Mouse (Mus musculus) liver, embryonic 11.5 days (tissue): ENCODE data around the gene S1pr5. TPM values are rescaled to one million over a fixed set of nuclear protein-coding genes. Genes with fewer than 3 reads are reported as not detected.

ENCODE experiments used
- ATAC-seq: fragments of 200-750 bp; cut with Nextera tagmentation; replicated peaks from 2 replicates; pipeline ENCODE4 v1.8.0; 2017; ENCODE audit warnings: moderate number of reproducible peaks, mild to moderate bottlenecking, moderate TSS enrichment, moderate library complexity; ENCODE audit not compliant: low FRiP score
- DNase-seq: peaks from one replicate; pipeline ENCODE4 v3.0.0-alpha.2; 2017; ENCODE audit warnings: low spot score
- H3K27ac ChIP-seq: fragments of 300-500 bp; sonication (generic); 2 replicates; pipeline ENCODE4 v1.5.1; 2014; ENCODE audit warnings: mild to moderate bottlenecking, low read depth, low read length, control low read depth
- H3K27me3 ChIP-seq: fragments of 300-500 bp; sonication (generic); replicated peaks from 2 replicates; pipeline ENCODE4 v1.6.1; 2014; ENCODE audit warnings: low read length, mixed read lengths; ENCODE audit not compliant: control insufficient read depth, insufficient read depth
- H3K36me3 ChIP-seq: fragments of 300-500 bp; sonication (generic); 2 replicates; pipeline ENCODE4 v1.6.1; 2014; ENCODE audit warnings: mild to moderate bottlenecking, low read length, moderate library complexity, mixed read lengths; ENCODE audit not compliant: control insufficient read depth, insufficient read depth
- H3K4me1 ChIP-seq: fragments of 300-500 bp; sonication (generic); replicated peaks from 2 replicates; pipeline ENCODE4 v1.6.1; 2014; ENCODE audit warnings: low read length, mixed read lengths; ENCODE audit not compliant: control insufficient read depth, insufficient read depth
- H3K4me2 ChIP-seq: fragments of 300-500 bp; sonication (generic); 2 replicates; pipeline ENCODE4 v1.6.1; 2014; ENCODE audit warnings: mild to moderate bottlenecking, control low read depth, moderate library complexity
- H3K4me3 ChIP-seq: fragments of 300-500 bp; sonication (generic); 2 replicates; pipeline ENCODE4 v1.5.1; 2014; ENCODE audit warnings: low read depth, low read length, control low read depth
- H3K9ac ChIP-seq: fragments of 300-500 bp; sonication (generic); 2 replicates; pipeline ENCODE4 v1.6.1; 2014; ENCODE audit warnings: low read depth, low read length, control low read depth
- H3K9me3 ChIP-seq: fragments of 300-500 bp; sonication (generic); 2 replicates; pipeline ENCODE4 v1.6.1; 2016; ENCODE audit warnings: low read length, inconsistent platforms, mixed read lengths; ENCODE audit not compliant: control insufficient read depth
- WGBS: fragments of 180-500 bp; shearing (Covaris S2); extraction: QIAGEN DNeasy Blood & Tissue Kit; methylation state at CpG from one replicate; pipeline ENCODE4 v1.1.7; 2014; 5-methylcytosine and 5-hydroxymethylcytosine counted together
- polyA plus RNA-seq: library from polyadenylated mRNA; unstranded; fragments of >200 nt; fragmentation: Nextera tagmentation; extraction: Ambion mirVana; gene quantifications from 2 replicates; pipeline ENCODE4 v1.2.1, GENCODE M21; 2014

S1pr5 gene
- polyA plus RNA-seq, 1 experiment from 2014 or later: not detected

DNA sequence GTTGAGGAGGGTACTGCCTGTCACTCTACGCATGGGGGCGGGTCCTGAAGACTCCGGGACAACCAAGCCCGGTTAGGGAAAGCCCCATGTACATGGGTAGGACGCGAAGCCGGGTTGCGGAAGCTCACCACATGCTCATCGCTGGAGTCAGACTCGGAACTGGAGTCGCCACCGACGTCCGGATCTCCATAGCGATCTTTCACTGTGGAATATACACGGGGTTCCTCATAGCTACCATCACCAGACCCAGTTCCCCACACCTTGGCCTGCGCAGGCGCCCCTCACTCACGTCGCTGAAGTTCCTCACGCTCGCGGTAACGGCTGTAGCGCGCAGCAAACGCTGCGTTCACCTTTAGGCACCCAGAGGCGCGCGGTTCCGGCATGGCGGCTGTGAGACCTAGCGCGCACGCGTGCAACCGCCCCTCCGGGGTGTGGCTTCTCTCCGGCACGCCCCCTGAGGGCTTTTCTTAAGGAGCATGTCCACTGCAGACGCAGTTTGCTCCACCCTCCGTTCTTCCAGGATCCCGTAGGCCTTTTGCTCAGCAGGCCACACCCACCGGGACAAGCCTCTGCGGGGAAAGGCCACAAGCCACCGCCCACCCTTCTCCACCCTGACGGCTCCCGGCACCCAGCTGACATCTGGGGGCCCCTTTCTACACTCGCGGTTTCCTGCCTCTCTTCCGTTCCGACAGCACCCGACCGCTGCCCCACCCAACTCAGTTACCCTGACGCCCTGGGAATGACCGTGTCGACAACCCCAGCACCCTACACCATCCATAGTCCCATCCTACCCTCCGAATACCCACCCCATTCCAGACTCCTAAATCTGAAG is 39.5 kb upstream of the S1pr5 start, which contains the start of gene Kri1:
Gene Kri1, minus strand, starts transcription at position 399 of the 832 bp plus-strand sequence.
- Histone ChIP-seq H3K9ac (peak within 1 kb of the TSS; percentile 92), H3K4me3 (peak within 1 kb of the TSS; percentile 89), H3K27me3 (no peaks in the 10 kb centered on the region), H3K4me2 (peak within 1 kb of the TSS; percentile 83), H3K4me1 (peaks cover 30% of the 10 kb centered on the region), H3K9me3 (no peaks in the 10 kb centered on the region), H3K36me3 (peaks cover 20% of the 10 kb centered on the region), H3K27ac (peak within 1 kb of the TSS; percentile 90)
- DNase-seq (peak; percentile 98), ATAC-seq (peak; percentile 79)
- WGBS: under 1% methylated on average over 59 of the region's 59 CpGs

DNA sequence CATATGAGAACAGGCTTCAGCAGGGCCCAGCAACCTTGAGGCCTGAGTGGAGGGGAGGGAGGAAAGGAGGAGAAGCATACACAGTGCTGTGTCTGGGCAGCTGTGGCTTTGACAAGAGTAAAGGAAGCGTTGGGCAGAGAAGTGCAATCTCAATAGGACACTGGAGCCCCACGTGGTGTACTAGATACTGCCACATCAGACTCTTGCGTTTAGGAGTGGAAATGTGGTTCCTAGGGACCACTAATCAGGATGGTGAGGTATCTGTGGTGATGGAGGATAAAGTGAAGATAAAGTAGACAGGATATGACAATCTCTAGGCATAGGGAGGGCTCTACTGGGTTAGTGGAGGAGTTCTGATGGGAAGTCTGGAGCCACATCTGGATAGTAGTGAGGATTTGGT is 38.5 kb upstream of the S1pr5 start:
- H3K9ac ChIP-seq: peak overlapping the region; percentile 92
- DNase-seq (no peak), ATAC-seq (no peak)
- WGBS: 30% methylated on average over 3 of the region's 3 CpGs
- H3K27me3 ChIP-seq: no peaks in the 10 kb centered on the region
- H3K9me3 ChIP-seq: no peaks in the 10 kb centered on the region
- peak overlapping the region; percentile 90; the same call in 1 of the 2 replicates for H3K27ac ChIP-seq
- peaks cover 30% of the 10 kb centered on the region for H3K4me1 ChIP-seq
- H3K36me3 ChIP-seq: peaks cover 30% of the 10 kb centered on the region
- peak overlapping the region; percentile 83 for H3K4me2 ChIP-seq
- peak overlapping the region; percentile 89 for H3K4me3 ChIP-seq

DNA sequence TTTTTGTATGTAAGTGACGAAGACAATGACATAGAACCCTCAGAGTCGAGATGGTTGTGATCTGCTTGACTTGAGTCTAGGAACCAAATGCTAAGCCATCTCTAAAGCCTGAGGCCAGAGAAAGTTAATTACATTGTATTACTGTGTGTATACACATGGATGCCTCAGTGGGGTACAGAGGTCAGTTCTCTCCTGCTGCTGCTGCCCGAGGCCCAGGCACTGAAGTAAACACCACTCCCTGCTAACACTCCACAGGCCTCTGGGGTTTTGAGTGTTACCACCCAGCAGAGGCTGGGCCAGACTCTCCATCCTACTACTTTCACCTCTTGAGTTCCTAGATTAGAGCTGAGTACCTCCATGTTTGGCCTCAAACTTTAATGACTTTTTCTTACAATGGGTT is 35.8 kb upstream of the S1pr5 start:
- H3K36me3 ChIP-seq: peaks cover 48% of the 10 kb centered on the region
- WGBS: 80% methylated on average over 3 of the region's 3 CpGs

DNA sequence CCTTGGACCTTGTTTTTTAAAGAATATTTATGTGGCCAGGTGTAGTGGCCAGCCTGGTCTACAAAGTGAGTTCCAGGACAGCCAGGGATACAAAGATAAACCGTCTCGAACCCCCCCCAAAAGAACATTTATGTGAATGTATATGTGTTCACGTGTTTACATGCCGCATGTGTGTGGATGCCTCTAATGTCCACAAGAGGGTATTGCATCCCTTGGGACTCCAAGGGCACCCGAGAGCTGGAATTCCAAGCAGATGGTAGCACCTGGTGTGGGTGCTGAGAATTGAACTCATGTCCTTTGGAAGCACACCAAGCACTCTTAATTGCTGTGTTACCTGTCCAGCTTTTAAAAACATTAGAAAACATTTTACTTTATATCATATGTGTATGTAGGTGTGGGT is 35.3 kb upstream of the S1pr5 start:
- Histone ChIP-seq H3K4me3 (no peak overlapping the region), H3K4me1 (peaks cover 16% of the 10 kb centered on the region), H3K9ac (no peak overlapping the region), H3K36me3 (peaks cover 49% of the 10 kb centered on the region), H3K27ac (no peak overlapping the region), H3K4me2 (no peak overlapping the region), H3K27me3 (no peaks in the 10 kb centered on the region), H3K9me3 (no peaks in the 10 kb centered on the region)
- WGBS: 89% methylated on average over 5 of the region's 5 CpGs
- ATAC-seq (no peak), DNase-seq (no peak)

More for the DNA sequence above, 35.8 kb upstream of the S1pr5 start:
- Histone ChIP-seq H3K4me1 (peaks cover 20% of the 10 kb centered on the region), H3K4me3 (no peak overlapping the region), H3K4me2 (no peak overlapping the region), H3K9me3 (no peaks in the 10 kb centered on the region), H3K9ac (no peak overlapping the region), H3K27ac (no peak overlapping the region), H3K27me3 (no peaks in the 10 kb centered on the region)
- ATAC-seq (no peak), DNase-seq (no peak)

DNA sequence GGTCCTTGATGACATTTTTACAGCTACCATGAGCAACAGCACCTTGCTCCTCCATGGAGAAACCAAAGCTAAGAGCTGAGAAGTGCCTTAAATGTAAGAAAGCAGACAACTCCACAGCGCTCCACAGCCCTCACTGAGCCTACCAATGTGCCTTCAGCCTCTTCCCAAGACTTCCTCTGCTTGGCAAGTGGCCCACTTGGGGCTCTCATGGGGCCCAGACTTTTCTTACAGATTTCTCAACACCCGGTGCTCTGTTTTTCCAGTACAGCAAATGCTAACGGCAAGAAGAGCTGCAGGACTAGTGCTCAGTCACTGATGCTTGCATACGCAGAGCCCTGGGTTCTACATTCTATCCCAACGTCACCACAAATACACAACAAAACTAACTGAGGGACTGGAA is 29.5 kb upstream of the S1pr5 start:
- H3K36me3 ChIP-seq: peaks cover 82% of the 10 kb centered on the region
- DNase-seq: no peak
- no peak overlapping the region for H3K4me3 ChIP-seq
- peaks cover 13% of the 10 kb centered on the region for H3K4me1 ChIP-seq
- 96% methylated on average over 5 of the region's 5 CpGs for WGBS
- no peak overlapping the region for H3K27ac ChIP-seq
- H3K9ac ChIP-seq: no peak overlapping the region
- H3K9me3 ChIP-seq: no peaks in the 10 kb centered on the region
- ATAC-seq: no peak
- H3K27me3 ChIP-seq: no peaks in the 10 kb centered on the region
- no peak overlapping the region for H3K4me2 ChIP-seq

DNA sequence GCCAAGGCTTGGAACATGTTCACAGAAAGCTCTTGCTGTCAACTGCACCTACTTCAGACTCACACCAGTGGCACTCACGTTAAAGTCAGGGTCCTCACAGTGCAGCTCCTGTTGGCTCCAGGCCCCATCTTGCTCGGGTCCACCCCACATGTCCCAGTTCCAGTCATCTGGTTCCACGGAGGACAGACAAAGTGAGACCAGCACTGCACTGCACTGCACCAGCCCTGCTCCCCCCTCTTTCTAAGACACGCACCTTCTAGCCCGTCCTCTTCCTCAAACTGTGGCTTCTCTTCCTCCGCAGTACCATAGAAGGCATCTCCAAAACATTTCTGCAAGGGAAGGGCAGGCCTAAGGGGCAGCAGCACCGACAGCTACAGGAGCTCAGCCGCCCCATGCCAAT is 28.1 kb upstream of the S1pr5 start:
- H3K4me3 ChIP-seq: no peak overlapping the region
- H3K27ac ChIP-seq: no peak overlapping the region
- no peaks in the 10 kb centered on the region for H3K9me3 ChIP-seq
- WGBS: 86% methylated on average over 8 of the region's 8 CpGs
- H3K9ac ChIP-seq: no peak overlapping the region
- H3K36me3 ChIP-seq: peaks cover 81% of the 10 kb centered on the region
- DNase-seq: no peak
- peaks cover 13% of the 10 kb centered on the region for H3K4me1 ChIP-seq
- no peak overlapping the region for H3K4me2 ChIP-seq
- H3K27me3 ChIP-seq: no peaks in the 10 kb centered on the region
- ATAC-seq: no peak

DNA sequence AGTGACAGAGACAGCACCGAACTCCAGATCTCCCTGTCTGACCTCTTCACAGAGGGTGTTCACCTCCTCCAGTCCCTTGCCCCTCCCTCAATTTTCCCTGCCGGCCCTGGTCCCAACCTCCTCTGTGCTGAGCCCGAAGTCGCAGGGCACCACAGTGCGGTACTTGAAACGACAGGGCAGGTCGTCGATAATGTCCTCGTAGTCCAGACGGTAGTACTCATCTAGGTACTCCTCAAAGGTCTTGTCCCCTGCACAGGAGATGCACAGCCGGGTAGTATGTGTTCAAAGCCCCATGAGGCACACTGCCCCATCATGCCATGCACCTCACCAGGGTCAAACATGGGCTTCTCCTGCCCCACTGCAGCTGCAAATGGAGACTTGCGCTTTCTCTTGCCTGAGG is 27.5 kb upstream of the S1pr5 start:
- H3K4me2 ChIP-seq: no peak overlapping the region
- no peaks in the 10 kb centered on the region for H3K27me3 ChIP-seq
- H3K9me3 ChIP-seq: no peaks in the 10 kb centered on the region
- no peak overlapping the region for H3K4me3 ChIP-seq
- no peak for DNase-seq
- 90% methylated on average over 12 of the region's 12 CpGs for whole genome bisulfite sequencing
- H3K36me3 ChIP-seq: peaks cover 86% of the 10 kb centered on the region
- no peak for ATAC-seq
- 0 out of 2 replicates have a peak overlapping the region, but pooled peaks have one; percentile 12 for H3K9ac ChIP-seq
- peak overlapping the region; percentile 3; the same call in 1 of the 2 replicates for H3K27ac ChIP-seq
- H3K4me1 ChIP-seq: peaks cover 13% of the 10 kb centered on the region

DNA sequence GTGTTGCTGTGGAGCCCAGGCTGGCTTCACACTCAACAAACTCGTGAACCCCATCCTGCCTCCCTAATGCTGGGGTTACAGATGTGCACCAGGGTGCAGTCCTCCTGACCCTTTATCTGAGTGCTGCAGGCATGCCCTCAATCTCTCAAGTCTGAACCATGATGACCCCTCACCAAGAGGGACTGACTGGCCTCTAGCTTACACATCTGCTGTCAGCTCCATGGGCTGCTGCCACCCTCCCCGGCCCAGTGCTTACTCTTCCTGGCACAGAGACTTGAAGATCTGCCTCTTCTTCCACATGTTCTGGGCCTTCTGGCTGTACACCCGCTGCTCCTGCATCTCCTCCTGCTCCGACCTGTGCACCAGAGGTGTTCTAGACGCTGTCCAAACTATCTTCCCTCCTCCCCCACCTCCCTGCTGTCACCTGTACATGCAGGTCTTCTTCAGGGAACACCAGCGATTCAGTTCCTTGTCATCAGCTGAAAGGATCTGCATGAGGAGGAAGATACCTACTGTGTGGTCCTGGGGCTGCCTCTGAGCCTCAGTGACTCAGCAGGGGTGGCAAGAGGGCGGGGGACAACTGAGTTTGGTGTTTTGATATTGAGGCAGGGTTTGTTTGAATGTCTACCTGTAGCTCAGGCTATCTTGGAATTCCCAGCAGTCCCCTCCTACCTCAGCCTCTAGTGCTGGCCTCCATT is 26.9 kb upstream of the S1pr5 start:
- DNase-seq (no peak), ATAC-seq (peak; percentile 33)
- no peak overlapping the region for H3K4me2 ChIP-seq
- H3K27ac ChIP-seq: peak overlapping the region; percentile 3; the same call in 1 of the 2 replicates
- no peak overlapping the region for H3K9ac ChIP-seq
- 78% methylated on average over 7 of the region's 7 CpGs for WGBS
- H3K36me3 ChIP-seq: peaks cover 86% of the 10 kb centered on the region
- H3K4me1 ChIP-seq: peaks cover 13% of the 10 kb centered on the region
- H3K9me3 ChIP-seq: no peaks in the 10 kb centered on the region
- H3K27me3 ChIP-seq: no peaks in the 10 kb centered on the region
- H3K4me3 ChIP-seq: no peak overlapping the region
